Mouse (Mus musculus): ENCODE data around the gene Olfr830. TPM values are rescaled to one million over a fixed set of nuclear protein-coding genes. Genes with fewer than 3 reads are reported as not detected.
"Not testable (repeated sequence)": the region's sequence is repeated elsewhere in the genome, so short reads cannot be mapped to it uniquely, and the experiment has no call there.

Olfr830 gene
- total RNA-seq (2021) = not detected

GRCm38 (mm10) chr9:18874393-18874792 lies at the start of gene Olfr830:
Gene Olfr830 (plus strand): TSS chr9:18874693.
- intact Hi-C loops (cut with DNase I) = no loop called here
- DNase-seq = no peak

GRCm38 (mm10) chr9:18854633-18855032 lies 19.9 kb upstream of the Olfr830 start, which contains the start of gene Olfr829:
Gene Olfr829 (plus strand): TSS chr9:18854933.
- intact Hi-C loops (cut with DNase I) = no loop called here

GRCm38 (mm10) chr9:18907699-18908098 lies 33.2 kb downstream of the Olfr830 start:
- DNase-seq; intact Hi-C loops (cut with DNase I): not testable (repeated sequence)

More at GRCm38 (mm10) chr9:18854633-18855032, 19.9 kb upstream of the Olfr830 start, which contains the start of gene Olfr829:
- DNase-seq = no peak

- intact Hi-C loops (cut with DNase I); DNase-seq: not testable (repeated sequence)
Measured at GRCm38 (mm10) chr9:18927921-18928320, 53.4 kb downstream of the Olfr830 start.

Other genes starting within 250 kb of the Olfr830 start
- gene Muc16, start 200.2 kb upstream of the Olfr830 start, total RNA-seq (2021) = 1 to 10 TPM; 7.6 to 9.5 TPM
- gene Olfr24, start 110.7 kb upstream of the Olfr830 start, total RNA-seq (2021) = not detected
- gene Olfr828, start 55.2 kb upstream of the Olfr830 start, total RNA-seq (2021) = not detected
- gene Olfr829, start 19.8 kb upstream of the Olfr830 start, total RNA-seq (2021) = not detected
- gene Olfr832, start 62.4 kb downstream of the Olfr830 start, total RNA-seq (2021) = not detected
- not detected for gene Olfr834, start 113.3 kb downstream of the Olfr830 start, total RNA-seq (2021)
- not detected for gene Olfr835, start 158.0 kb downstream of the Olfr830 start, total RNA-seq (2021)
- gene Olfr836, start 245.7 kb downstream of the Olfr830 start, total RNA-seq (2021) = not detected